Mouse (Mus musculus): ENCODE data around the gene Romo1.

- TF ChIP-seq CTCF (IDR thresholded peaks at IDR 0.05; ENCODE audit: low read depth) (no peak), EP300 (IDR thresholded peaks at IDR 0.05; ENCODE audit: low read depth) (no peak)
Observed at GRCm38 (mm10) chr2:156165478-156165877, 21.6 kb downstream of the Romo1 start.

Measured in heart, postnatal 0 days (tissue).